Mouse (Mus musculus): Measurements from ENCODE around the gene Engase. TPM values are rescaled to one million over a fixed set of nuclear protein-coding genes. Genes with fewer than 3 reads are reported as not detected.
A peak's percentile ranks its signal among the peaks of the same experiment; 100 is the strongest.

Engase gene
- polyA plus RNA-seq, 1 experiment from 2014 or later: 12.6 TPM

- no peaks in the 10 kb centered on the region; the same call in 1 of the 2 replicates for H3K36me3 ChIP-seq (ENCODE audit: control insufficient read depth, insufficient read depth, low read length)
- H3K27ac ChIP-seq (replicated peaks): no peak overlapping the region
- H3K9me3 ChIP-seq (ENCODE audit: control insufficient read depth, low read length): no peaks in the 10 kb centered on the region
- no peaks in the 10 kb centered on the region for H3K4me1 ChIP-seq (replicated peaks; ENCODE audit: control insufficient read depth, insufficient read depth)
- no peak overlapping the region for H3K4me3 ChIP-seq (ENCODE audit: low read depth, low read length)
- ATAC-seq (ENCODE audit: low FRiP score, low TSS enrichment) (no peak), DNase-seq (ENCODE audit: low spot score) (no peak)
- H3K27me3 ChIP-seq (ENCODE audit: control insufficient read depth, insufficient read depth, low read length): no peaks in the 10 kb centered on the region
- TF ChIP-seq CTCF (IDR thresholded peaks at IDR 0.05; ENCODE audit: low read depth) (no peak), EP300 (optimal IDR thresholded peaks at IDR 0.05) (no peak)
- H3K4me2 ChIP-seq (replicated peaks; ENCODE audit: low read depth): no peak overlapping the region
- 69% methylated on average over 8 of the region's 8 CpGs for WGBS
- no peak overlapping the region for H3K9ac ChIP-seq (ENCODE audit: low read length)
Observed at GRCm38 (mm10) chr11:118448385-118448784, 28.2 kb upstream of the Engase start.

GRCm38 (mm10) chr11:118451211-118451610 is 25.4 kb upstream of the Engase start:
- Histone ChIP-seq H3K9ac (ENCODE audit: low read length) (no peak overlapping the region), H3K36me3 (ENCODE audit: control insufficient read depth, insufficient read depth, low read length) (no peaks in the 10 kb centered on the region; the same call in 1 of the 2 replicates), H3K4me1 (replicated peaks; ENCODE audit: control insufficient read depth, insufficient read depth) (no peaks in the 10 kb centered on the region), H3K27ac (replicated peaks) (no peak overlapping the region), H3K9me3 (ENCODE audit: control insufficient read depth, low read length) (no peaks in the 10 kb centered on the region), H3K4me2 (replicated peaks; ENCODE audit: low read depth) (no peak overlapping the region), H3K4me3 (ENCODE audit: low read depth, low read length) (no peak overlapping the region), H3K27me3 (ENCODE audit: control insufficient read depth, insufficient read depth, low read length) (no peaks in the 10 kb centered on the region)
- no peak for TF ChIP-seq EP300 (optimal IDR thresholded peaks at IDR 0.05)
- TF ChIP-seq CTCF (IDR thresholded peaks at IDR 0.05; ENCODE audit: low read depth): no peak
- ATAC-seq (ENCODE audit: low FRiP score, low TSS enrichment) (no peak), DNase-seq (ENCODE audit: low spot score) (no peak)
- 79% methylated on average over 6 of the region's 6 CpGs for WGBS

- 87% methylated on average over 2 of the region's 2 CpGs for WGBS
- no peak for ATAC-seq (ENCODE audit: low FRiP score, low TSS enrichment)
- no peak for TF ChIP-seq EP300 (optimal IDR thresholded peaks at IDR 0.05)
- TF ChIP-seq CTCF (IDR thresholded peaks at IDR 0.05; ENCODE audit: low read depth): no peak
Observed at GRCm38 (mm10) chr11:118452955-118453354, 23.7 kb upstream of the Engase start.

GRCm38 (mm10) chr11:118453886-118454671 is 22.6 kb upstream of the Engase start:
- TF ChIP-seq EP300 (optimal IDR thresholded peaks at IDR 0.05) (no peak), CTCF (IDR thresholded peaks at IDR 0.05; ENCODE audit: low read depth) (no peak)
- Histone ChIP-seq H3K4me3 (ENCODE audit: low read depth, low read length) (no peak overlapping the region), H3K4me1 (replicated peaks; ENCODE audit: control insufficient read depth, insufficient read depth) (no peaks in the 10 kb centered on the region; the same call in 1 of the 2 replicates), H3K27me3 (ENCODE audit: control insufficient read depth, insufficient read depth, low read length) (no peaks in the 10 kb centered on the region), H3K36me3 (ENCODE audit: control insufficient read depth, insufficient read depth, low read length) (no peaks in the 10 kb centered on the region; the same call in 1 of the 2 replicates), H3K9ac (ENCODE audit: low read length) (no peak overlapping the region), H3K9me3 (ENCODE audit: control insufficient read depth, low read length) (no peaks in the 10 kb centered on the region), H3K27ac (replicated peaks) (no peak overlapping the region), H3K4me2 (replicated peaks; ENCODE audit: low read depth) (no peak overlapping the region)
- 65% methylated on average over 11 of the region's 11 CpGs for WGBS
- no peak for DNase-seq (ENCODE audit: low spot score)
- no peak for ATAC-seq (ENCODE audit: low FRiP score, low TSS enrichment)

More at GRCm38 (mm10) chr11:118452955-118453354, 23.7 kb upstream of the Engase start:
- no peak overlapping the region for H3K27ac ChIP-seq (replicated peaks)
- no peak overlapping the region for H3K4me2 ChIP-seq (replicated peaks; ENCODE audit: low read depth)
- no peaks in the 10 kb centered on the region for H3K4me1 ChIP-seq (replicated peaks; ENCODE audit: control insufficient read depth, insufficient read depth)
- H3K36me3 ChIP-seq (ENCODE audit: control insufficient read depth, insufficient read depth, low read length): no peaks in the 10 kb centered on the region; the same call in 1 of the 2 replicates
- H3K9ac ChIP-seq (ENCODE audit: low read length): no peak overlapping the region
- no peaks in the 10 kb centered on the region for H3K27me3 ChIP-seq (ENCODE audit: control insufficient read depth, insufficient read depth, low read length)
- DNase-seq (ENCODE audit: low spot score): no peak
- no peak overlapping the region for H3K4me3 ChIP-seq (ENCODE audit: low read depth, low read length)
- no peaks in the 10 kb centered on the region for H3K9me3 ChIP-seq (ENCODE audit: control insufficient read depth, low read length)

- no peak overlapping the region for H3K4me3 ChIP-seq (ENCODE audit: low read depth, low read length)
- H3K36me3 ChIP-seq (ENCODE audit: control insufficient read depth, insufficient read depth, low read length): no peaks in the 10 kb centered on the region; the same call in 1 of the 2 replicates
- no peak overlapping the region for H3K27ac ChIP-seq (replicated peaks)
- H3K27me3 ChIP-seq (ENCODE audit: control insufficient read depth, insufficient read depth, low read length): no peaks in the 10 kb centered on the region
- no peaks in the 10 kb centered on the region for H3K9me3 ChIP-seq (ENCODE audit: control insufficient read depth, low read length)
- no peak for DNase-seq (ENCODE audit: low spot score)
- no peak for ATAC-seq (ENCODE audit: low FRiP score, low TSS enrichment)
- no peak overlapping the region for H3K4me2 ChIP-seq (replicated peaks; ENCODE audit: low read depth)
- WGBS: 59% methylated on average over 6 of the region's 6 CpGs
- TF ChIP-seq EP300 (optimal IDR thresholded peaks at IDR 0.05): no peak
- TF ChIP-seq CTCF (IDR thresholded peaks at IDR 0.05; ENCODE audit: low read depth): no peak
- H3K4me1 ChIP-seq (replicated peaks; ENCODE audit: control insufficient read depth, insufficient read depth): no peaks in the 10 kb centered on the region; the same call in 1 of the 2 replicates
- no peak overlapping the region for H3K9ac ChIP-seq (ENCODE audit: low read length)
Observed at GRCm38 (mm10) chr11:118455788-118456187, 20.8 kb upstream of the Engase start.

- no peak overlapping the region for H3K4me2 ChIP-seq (replicated peaks; ENCODE audit: low read depth)
- 65% methylated on average over 11 of the region's 11 CpGs for WGBS
- no peaks in the 10 kb centered on the region for H3K9me3 ChIP-seq (ENCODE audit: control insufficient read depth, low read length)
- H3K4me3 ChIP-seq (ENCODE audit: low read depth, low read length): no peak overlapping the region
- H3K4me1 ChIP-seq (replicated peaks; ENCODE audit: control insufficient read depth, insufficient read depth): no peaks in the 10 kb centered on the region; the same call in 1 of the 2 replicates
- no peak overlapping the region for H3K9ac ChIP-seq (ENCODE audit: low read length)
- H3K36me3 ChIP-seq (ENCODE audit: control insufficient read depth, insufficient read depth, low read length): no peaks in the 10 kb centered on the region
- DNase-seq (ENCODE audit: low spot score) (no peak), ATAC-seq (ENCODE audit: low FRiP score, low TSS enrichment) (peak; percentile 49)
- H3K27ac ChIP-seq (replicated peaks): no peak overlapping the region
- TF ChIP-seq CTCF (IDR thresholded peaks at IDR 0.05; ENCODE audit: low read depth) (no peak), EP300 (optimal IDR thresholded peaks at IDR 0.05) (no peak)
- no peaks in the 10 kb centered on the region for H3K27me3 ChIP-seq (ENCODE audit: control insufficient read depth, insufficient read depth, low read length)
Observed at GRCm38 (mm10) chr11:118456937-118457336, 19.7 kb upstream of the Engase start.
